Mouse (Mus musculus) brain, embryonic 14.5 days (tissue): ENCODE results near the gene Speer4d.
"Not testable (repeated sequence)": the region's sequence is repeated elsewhere in the genome, so short reads cannot be mapped to it uniquely, and the experiment has no call there.

Experiments
- CTCF ChIP-seq: fragments of 200-500 bp; IDR thresholded peaks from 2 replicates; pipeline ENCODE4 v1.5.1; 2012; ENCODE audit warnings: inconsistent platforms, mild to moderate bottlenecking, moderate library complexity, borderline replicate concordance; ENCODE audit not compliant: insufficient read depth, insufficient read length; ENCODE audit errors: extremely low read depth
- POLR2A ChIP-seq: fragments of 200-500 bp; IDR thresholded peaks from 2 replicates; pipeline ENCODE4 v1.6.1; 2012; ENCODE audit warnings: mild to moderate bottlenecking, inconsistent platforms, borderline replicate concordance; ENCODE audit not compliant: poor library complexity, insufficient read depth, insufficient read length, severe bottlenecking; ENCODE audit errors: extremely low read depth

- TF ChIP-seq POLR2A, CTCF: not testable (repeated sequence)
Measured at GRCm38 (mm10) chr5:15616195-15616594, 2.7 kb upstream of the Speer4d start.
